Mouse (Mus musculus) thymus, postnatal 0 days (tissue): ENCODE measurements at regions not wholly inside any gene's neighbourhood (a gene's known extent, or its start where the extent isn't known, plus 50 kb on each side); places are given as distances from the start of the nearest gene placed in this dataset.

Experiments used
- DNase-seq: peaks from one replicate; pipeline ENCODE4 v3.0.0-alpha.2; 2015; ENCODE audit warnings: low spot score

DNA sequence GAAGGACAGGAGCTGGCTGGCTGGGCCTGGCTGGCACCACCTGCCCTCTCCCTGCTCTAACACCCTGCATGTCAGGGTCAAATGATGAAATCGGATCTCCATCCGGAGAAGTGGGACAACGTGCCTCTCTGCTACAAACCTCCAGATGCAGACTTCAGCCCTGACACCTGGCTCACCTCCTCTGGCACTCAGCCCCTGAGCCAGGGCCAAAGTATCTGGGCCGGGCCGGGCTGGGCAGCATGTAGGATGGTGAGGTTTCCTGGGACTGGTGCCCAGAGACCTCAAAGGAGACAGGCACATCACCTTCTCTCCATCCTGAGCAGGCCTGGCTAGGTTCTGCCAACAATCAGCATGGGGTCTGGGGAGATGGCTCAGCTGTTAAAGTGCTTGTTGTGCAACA, 113.5 kb downstream of the Tfcp2l1 start:
- DNase-seq, result no peak

DNA sequence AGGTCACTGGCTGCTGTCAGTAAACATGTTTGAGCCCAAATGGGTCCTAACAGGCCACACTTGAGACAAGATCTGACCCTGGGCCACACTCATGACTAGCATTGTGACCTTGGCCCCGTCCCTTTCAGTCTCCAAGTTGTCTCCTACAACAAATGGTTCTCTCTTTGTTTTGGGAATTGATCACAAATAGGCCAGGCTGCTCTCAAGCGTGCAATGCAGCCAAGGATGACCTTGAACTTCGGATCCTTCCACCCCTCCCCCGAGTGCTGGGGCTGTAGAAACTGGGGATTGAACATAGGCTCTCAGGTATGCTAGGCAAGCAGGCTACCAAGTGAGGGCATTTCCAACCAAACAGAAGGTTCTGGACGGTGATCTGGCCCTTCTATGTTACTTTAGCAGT, 120.5 kb downstream of the Tfcp2l1 start:
- no peak for DNase-seq

DNA sequence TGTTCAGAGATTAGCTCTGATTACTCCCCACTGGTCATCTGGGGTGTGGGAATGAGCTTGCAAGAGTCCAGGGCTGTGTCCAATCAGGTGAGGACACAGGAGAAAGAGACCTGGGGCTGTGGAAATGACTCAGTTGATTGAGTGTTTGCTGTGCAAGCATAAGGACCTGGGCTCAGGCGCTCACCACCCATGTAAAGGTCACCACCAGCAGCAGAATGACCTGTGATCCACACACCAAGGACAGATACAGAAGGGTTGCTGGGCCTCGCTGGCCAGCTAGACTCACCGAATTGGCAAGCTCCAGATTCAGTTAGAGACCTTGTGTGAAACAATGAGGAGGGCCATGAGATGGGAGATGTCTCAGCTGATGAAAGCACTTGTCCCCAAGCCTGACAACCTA, 125.1 kb downstream of the Tfcp2l1 start:
- DNase-seq, result no peak

DNA sequence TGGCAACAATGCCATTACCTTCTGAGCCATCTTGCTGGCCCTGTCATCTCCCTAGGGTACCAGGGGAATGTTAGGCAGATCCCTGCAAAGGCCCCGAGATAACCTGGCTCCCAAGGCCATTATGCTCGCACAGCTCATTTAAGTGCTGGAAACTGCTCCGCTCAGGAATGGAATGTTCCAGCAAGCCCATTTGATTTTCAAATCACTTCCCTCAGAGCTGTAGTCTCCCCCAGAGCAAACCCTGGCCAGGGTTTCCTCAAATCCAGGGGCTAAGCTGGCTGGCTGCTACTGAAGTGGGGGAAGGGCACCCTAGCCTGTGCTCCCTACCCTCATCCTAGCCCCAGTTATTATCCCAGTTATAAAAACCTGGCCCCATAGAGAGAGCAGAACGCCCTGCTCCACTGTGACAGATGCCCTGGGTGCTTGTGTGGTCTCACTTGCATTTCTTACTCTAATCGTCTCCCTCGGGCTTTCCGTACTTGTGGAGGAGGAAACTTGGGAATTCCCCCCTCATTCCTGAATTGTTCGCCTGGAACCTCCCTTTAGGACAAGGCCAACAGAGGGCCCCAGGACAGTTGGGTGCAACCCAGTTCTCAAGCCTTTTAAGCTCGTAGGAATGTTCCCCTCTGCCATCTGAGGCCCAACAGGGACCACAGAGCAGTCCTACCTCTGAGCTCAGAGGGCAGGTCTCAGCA, 128.6 kb downstream of the Tfcp2l1 start:
- DNase-seq, result no peak

- DNase-seq, result no peak
Observed at GRCm38 (mm10) chr1:118757340-118758030, 129.7 kb downstream of the Tfcp2l1 start.

DNA sequence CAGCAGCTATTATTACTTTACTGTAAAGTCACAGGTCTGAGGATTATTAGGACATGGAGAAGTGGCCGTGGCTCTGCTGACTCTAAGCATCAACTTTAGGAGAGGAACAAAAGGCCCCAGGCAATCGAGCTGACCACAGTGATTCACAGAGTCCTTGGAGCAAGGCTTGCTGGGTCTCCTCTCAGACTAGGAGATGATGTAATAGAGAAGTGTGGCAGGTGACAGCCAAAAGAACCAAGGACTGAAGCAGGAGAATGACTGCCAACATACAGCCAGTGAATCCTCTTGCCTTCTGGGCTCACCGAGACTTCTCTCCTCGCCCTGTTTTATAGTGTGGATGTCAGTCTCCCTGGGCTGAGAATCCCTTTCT, 130.3 kb downstream of the Tfcp2l1 start:
- DNase-seq, result no peak

GRCm38 (mm10) chr1:118759141-118759932, 131.6 kb downstream of the Tfcp2l1 start:
- DNase-seq, result peak; percentile 54

DNA sequence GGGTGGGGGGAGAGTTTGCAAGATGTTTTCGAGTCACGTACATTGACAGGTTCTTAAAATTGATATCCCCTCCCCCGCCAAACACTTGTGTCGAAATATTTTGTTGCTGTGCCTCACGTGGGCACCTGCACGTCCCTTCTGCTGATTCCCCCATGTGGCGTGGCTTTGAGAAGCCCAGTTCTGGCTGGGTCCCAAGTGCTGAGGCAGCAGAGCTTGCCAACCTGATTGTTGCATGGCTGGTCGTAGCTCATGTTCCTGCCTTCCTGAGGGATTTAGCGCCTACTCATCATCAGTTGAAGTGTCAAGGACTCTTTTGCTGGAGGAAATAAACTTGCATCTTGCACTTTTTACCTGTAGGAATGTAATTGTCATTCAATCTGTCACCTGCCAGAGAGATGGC, 137.8 kb downstream of the Tfcp2l1 start:
- DNase-seq, result no peak

DNA sequence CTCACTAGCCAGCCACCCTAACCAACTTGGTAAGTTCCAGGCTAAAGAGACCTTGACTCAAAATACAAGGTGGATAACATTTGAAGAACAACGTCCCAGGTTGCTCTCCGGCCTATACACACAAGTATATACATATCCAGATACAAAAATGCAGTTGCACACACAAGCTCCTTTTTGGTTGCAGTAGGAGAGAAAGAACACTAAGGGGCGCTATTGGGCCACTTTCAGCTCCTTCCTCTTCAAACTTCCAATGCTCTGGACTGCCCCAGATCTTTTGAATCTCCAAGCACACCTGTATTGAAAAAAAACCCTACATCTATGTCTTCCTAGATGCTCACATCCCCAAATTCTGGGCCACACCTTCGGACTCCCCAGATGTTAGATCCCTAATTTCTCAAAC, 141.1 kb downstream of the Tfcp2l1 start:
- peak; percentile 2 for DNase-seq

DNA sequence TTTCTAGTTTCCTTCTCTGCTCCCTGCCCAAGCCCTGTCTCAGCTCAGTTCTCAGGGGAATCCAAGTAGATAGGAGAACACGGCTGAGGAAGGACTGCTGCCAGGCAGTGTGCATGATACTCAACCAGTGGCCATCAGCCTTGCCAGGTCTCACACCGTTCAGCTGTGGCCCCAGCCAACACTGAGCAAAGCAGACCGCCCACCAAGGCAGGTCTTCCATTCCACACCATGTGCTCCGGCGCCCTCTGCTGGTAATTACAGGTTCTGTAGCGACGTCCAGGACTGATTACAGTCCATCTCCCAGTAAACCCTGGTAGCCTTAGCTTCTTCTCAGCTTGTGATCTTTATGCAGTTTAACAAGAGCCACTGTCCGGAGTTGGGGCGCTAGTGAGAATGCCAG, 144.5 kb downstream of the Tfcp2l1 start:
- peak; percentile 38 for DNase-seq

DNA sequence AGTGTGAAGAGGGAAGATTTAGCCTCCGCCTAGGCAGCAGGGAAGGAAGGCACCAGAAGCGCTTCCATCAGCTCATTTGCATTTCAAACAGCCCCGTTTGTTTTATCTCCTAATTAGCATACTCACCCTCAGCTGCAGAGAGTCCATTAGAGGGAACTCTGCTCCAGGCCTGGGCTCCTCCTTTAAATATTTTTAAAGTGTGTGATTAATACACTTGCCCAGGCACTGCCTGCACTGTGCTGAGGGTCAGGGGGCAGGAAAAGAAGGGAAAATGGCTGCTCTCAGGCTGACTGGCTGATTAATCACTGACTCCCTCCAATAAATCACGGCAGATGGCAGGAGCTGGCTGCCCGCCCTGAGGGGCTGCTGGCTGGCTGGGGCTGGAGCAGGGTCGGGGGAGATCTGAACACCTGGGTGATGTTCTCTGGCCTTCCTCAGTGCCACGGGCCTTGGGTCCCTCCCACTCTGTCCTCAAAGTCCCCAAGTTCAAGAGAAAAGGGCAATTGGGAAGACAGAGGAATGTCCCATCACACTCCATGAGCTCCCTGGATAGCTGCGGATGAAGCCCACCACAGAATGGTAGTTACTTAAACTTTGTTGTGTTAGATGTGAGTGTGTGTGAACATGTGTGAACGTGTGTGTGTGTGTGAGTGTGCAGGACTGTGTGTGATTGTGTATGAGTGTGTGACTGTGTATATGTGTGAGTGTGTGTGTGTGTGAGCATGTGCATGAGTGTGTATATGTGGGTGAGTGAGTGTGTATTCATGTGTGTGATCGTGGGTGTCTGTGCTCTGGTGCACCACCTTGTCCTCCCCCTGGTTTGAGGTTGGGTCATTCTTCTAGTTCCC, 149.1 kb downstream of the Tfcp2l1 start:
- DNase-seq, result no peak
